Mouse (Mus musculus): ENCODE results near the gene Tdrd6. TPM values are rescaled to one million over a fixed set of nuclear protein-coding genes. Genes with fewer than 3 reads are reported as not detected.

Gene Tdrd6
- polyA plus RNA-seq, 1 experiment, result 202 TPM

DNA sequence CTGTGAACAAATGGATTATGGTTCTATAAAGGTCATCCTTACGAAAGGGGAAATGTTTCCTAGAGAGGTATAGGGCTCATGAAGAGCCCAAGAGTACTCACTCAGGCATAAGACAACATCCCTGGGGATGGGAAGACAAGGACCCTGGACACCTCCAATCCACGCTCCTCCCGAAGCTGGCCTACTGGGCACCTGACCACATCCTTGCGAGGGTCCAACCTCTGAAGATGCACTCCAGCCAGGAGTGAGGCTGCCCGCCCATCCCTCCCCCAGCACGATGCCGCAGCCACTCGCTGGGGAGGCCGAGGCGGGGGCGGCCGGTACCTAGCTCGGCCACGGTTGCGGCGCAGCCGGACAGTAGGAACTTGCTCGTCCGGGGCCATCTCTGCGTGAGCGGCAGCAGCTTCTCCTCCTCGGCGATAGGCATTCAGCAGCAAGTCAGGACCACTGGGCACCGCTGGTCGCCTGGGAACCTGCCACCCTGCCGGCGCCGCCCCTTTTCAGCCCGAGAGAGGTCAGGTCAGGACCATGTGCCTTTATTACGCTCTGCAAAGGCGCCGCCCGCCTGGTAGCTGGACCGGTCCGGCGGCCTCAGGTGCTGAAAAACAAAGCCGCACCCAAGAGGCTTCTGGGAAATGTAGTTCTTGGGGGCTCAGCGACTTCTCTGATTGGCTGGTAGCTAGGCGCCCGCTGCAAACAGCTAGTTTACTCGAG, 36.6 kb upstream of the Tdrd6 start, which contains the start of gene Slc25a27:
Slc25a27 (minus strand) TSS at position 639 of the 714 bp plus-strand sequence.
- TF ChIP-seq POLR2A (IDR thresholded peaks at IDR 0.05; ENCODE audit: control insufficient read depth, low read depth, low read length), result peak; percentile 70
- TF ChIP-seq CTCF (IDR thresholded peaks at IDR 0.05; ENCODE audit: control insufficient read depth, insufficient read depth, insufficient replicate concordance, low read depth, low read length), result no peak
- no peaks in the 10 kb centered on the region for H3K27me3 ChIP-seq (ENCODE audit: control insufficient read depth, insufficient read depth, low read length)
- peak within 1 kb of the TSS; percentile 81 for H3K27ac ChIP-seq (ENCODE audit: control insufficient read depth, insufficient read depth, low read depth, low read length)
- H3K4me1 ChIP-seq (ENCODE audit: control insufficient read depth, insufficient read depth, low read length), result peaks cover 5% of the 10 kb centered on the region
- H3K4me3 ChIP-seq (ENCODE audit: control insufficient read depth, low read depth, low read length), result peak within 1 kb of the TSS; percentile 98
- H3K36me3 ChIP-seq (ENCODE audit: control insufficient read depth, insufficient read depth, low read length), result no peaks in the 10 kb centered on the region

- H3K4me3 ChIP-seq (ENCODE audit: control insufficient read depth, low read depth, low read length), result no peak overlapping the region
- no peaks in the 10 kb centered on the region; the same call in 1 of the 2 replicates for H3K36me3 ChIP-seq (ENCODE audit: control insufficient read depth, insufficient read depth, low read length)
- no peaks in the 10 kb centered on the region for H3K27me3 ChIP-seq (ENCODE audit: control insufficient read depth, insufficient read depth, low read length)
- no peak overlapping the region for H3K27ac ChIP-seq (ENCODE audit: control insufficient read depth, insufficient read depth, low read depth, low read length)
- H3K4me1 ChIP-seq (ENCODE audit: control insufficient read depth, insufficient read depth, low read length), result no peaks in the 10 kb centered on the region
- no peak for TF ChIP-seq POLR2A (IDR thresholded peaks at IDR 0.05; ENCODE audit: control insufficient read depth, low read depth, low read length)
- no peak for TF ChIP-seq CTCF (IDR thresholded peaks at IDR 0.05; ENCODE audit: control insufficient read depth, insufficient read depth, insufficient replicate concordance, low read depth, low read length)
Observed at GRCm38 (mm10) chr17:43651314-43652046, 21.4 kb upstream of the Tdrd6 start.

DNA sequence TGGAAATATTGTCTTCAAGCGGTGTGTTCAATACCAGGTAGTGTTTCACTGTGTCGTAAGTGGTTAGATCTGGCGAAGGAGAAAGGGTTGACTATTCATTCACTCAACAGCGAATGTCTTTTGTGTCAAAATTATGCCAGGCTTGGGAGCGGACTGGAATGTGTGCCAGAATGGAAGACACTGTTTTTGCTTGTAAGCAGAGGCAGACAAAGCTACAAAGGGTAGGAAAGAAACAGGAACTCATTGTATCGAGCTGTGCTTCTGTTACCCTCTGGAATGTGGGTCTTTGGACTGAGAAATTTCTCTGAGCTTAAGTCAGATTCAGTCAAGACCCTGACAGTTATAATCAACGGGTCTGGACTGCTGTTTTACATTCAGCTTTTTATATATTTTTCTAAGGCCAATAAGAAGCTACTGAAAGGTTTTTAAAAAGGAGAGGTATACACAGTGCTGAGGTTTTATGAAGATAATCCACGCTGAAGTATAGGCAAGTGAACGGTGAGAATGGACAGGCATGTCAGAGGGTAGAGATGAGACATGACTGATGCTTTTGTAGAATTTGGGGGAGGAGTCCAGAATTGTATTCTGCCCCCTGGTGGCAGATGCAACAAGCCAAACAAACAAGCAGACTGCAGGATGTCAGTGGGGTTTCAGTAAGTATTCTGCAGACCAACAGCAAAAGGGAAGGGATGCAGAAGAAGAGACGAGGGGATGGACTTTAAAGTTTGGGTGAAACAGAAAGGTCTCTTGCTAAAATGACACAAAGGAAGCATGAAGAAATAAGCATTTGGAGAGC, 19.7 kb upstream of the Tdrd6 start:
- no peaks in the 10 kb centered on the region for H3K4me1 ChIP-seq (ENCODE audit: control insufficient read depth, insufficient read depth, low read length)
- H3K36me3 ChIP-seq (ENCODE audit: control insufficient read depth, insufficient read depth, low read length), result no peaks in the 10 kb centered on the region; the same call in 1 of the 2 replicates
- no peak overlapping the region for H3K4me3 ChIP-seq (ENCODE audit: control insufficient read depth, low read depth, low read length)
- H3K27me3 ChIP-seq (ENCODE audit: control insufficient read depth, insufficient read depth, low read length), result no peaks in the 10 kb centered on the region
- H3K27ac ChIP-seq (ENCODE audit: control insufficient read depth, insufficient read depth, low read depth, low read length), result no peak overlapping the region
- TF ChIP-seq POLR2A (IDR thresholded peaks at IDR 0.05; ENCODE audit: control insufficient read depth, low read depth, low read length), result no peak
- no peak for TF ChIP-seq CTCF (IDR thresholded peaks at IDR 0.05; ENCODE audit: control insufficient read depth, insufficient read depth, insufficient replicate concordance, low read depth, low read length)

DNA sequence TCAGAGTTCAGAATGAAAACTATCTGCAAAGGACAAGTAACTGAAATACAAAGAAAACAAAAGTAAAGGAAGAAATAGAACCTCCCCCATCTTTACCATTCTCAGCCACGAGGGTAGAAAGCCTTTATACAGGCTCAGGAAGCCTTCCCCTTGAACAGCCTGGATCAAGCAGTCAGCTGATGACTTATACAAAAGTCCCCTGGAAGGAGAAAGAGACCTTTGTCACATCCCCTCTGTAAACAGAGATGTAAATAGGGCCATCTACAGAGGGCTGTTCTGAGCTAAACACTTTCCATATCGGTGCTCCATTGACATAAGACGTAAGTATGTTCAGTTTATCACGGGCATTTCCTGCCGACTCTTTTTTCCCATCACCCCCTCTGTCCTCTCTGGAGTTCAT, 16.8 kb upstream of the Tdrd6 start:
- H3K4me1 ChIP-seq (ENCODE audit: control insufficient read depth, insufficient read depth, low read length), result no peaks in the 10 kb centered on the region
- H3K36me3 ChIP-seq (ENCODE audit: control insufficient read depth, insufficient read depth, low read length), result no peaks in the 10 kb centered on the region; the same call in 1 of the 2 replicates
- no peak for TF ChIP-seq POLR2A (IDR thresholded peaks at IDR 0.05; ENCODE audit: control insufficient read depth, low read depth, low read length)
- no peak for TF ChIP-seq CTCF (IDR thresholded peaks at IDR 0.05; ENCODE audit: control insufficient read depth, insufficient read depth, insufficient replicate concordance, low read depth, low read length)
- H3K27me3 ChIP-seq (ENCODE audit: control insufficient read depth, insufficient read depth, low read length), result no peaks in the 10 kb centered on the region
- H3K27ac ChIP-seq (ENCODE audit: control insufficient read depth, insufficient read depth, low read depth, low read length), result no peak overlapping the region
- H3K4me3 ChIP-seq (ENCODE audit: control insufficient read depth, low read depth, low read length), result no peak overlapping the region

- H3K4me1 ChIP-seq (ENCODE audit: control insufficient read depth, insufficient read depth, low read length), result no peaks in the 10 kb centered on the region
- TF ChIP-seq POLR2A (IDR thresholded peaks at IDR 0.05; ENCODE audit: control insufficient read depth, low read depth, low read length) (no peak), CTCF (IDR thresholded peaks at IDR 0.05; ENCODE audit: control insufficient read depth, insufficient read depth, insufficient replicate concordance, low read depth, low read length) (no peak)
- H3K4me3 ChIP-seq (ENCODE audit: control insufficient read depth, low read depth, low read length), result no peak overlapping the region
- H3K27ac ChIP-seq (ENCODE audit: control insufficient read depth, insufficient read depth, low read depth, low read length), result no peak overlapping the region
- no peaks in the 10 kb centered on the region; the same call in 1 of the 2 replicates for H3K36me3 ChIP-seq (ENCODE audit: control insufficient read depth, insufficient read depth, low read length)
- no peaks in the 10 kb centered on the region for H3K27me3 ChIP-seq (ENCODE audit: control insufficient read depth, insufficient read depth, low read length)
Observed at GRCm38 (mm10) chr17:43645136-43645535, 15.0 kb upstream of the Tdrd6 start.

DNA sequence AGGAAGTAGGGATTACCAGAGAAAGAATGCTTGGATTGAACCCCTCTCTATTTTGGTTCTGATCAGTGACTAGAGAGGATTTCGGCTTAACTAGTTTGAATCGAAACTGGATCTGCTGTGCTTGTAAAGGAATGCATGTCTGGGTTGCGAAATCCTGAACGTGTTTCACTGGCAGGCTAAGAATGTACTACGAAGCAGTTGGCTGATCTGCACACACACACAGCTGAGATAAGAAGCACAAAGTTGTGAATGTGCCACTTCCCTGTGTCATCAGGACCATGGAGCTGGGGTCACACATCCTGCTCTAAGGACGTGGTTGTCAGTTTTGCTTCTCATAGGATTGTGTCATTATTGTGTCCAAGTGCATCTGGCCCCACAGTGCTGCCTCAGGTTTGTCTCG, 14.3 kb upstream of the Tdrd6 start:
- no peak for TF ChIP-seq POLR2A (IDR thresholded peaks at IDR 0.05; ENCODE audit: control insufficient read depth, low read depth, low read length)
- no peaks in the 10 kb centered on the region for H3K27me3 ChIP-seq (ENCODE audit: control insufficient read depth, insufficient read depth, low read length)
- H3K4me1 ChIP-seq (ENCODE audit: control insufficient read depth, insufficient read depth, low read length), result no peaks in the 10 kb centered on the region
- H3K36me3 ChIP-seq (ENCODE audit: control insufficient read depth, insufficient read depth, low read length), result no peaks in the 10 kb centered on the region; the same call in 1 of the 2 replicates
- no peak overlapping the region for H3K27ac ChIP-seq (ENCODE audit: control insufficient read depth, insufficient read depth, low read depth, low read length)
- H3K4me3 ChIP-seq (ENCODE audit: control insufficient read depth, low read depth, low read length), result no peak overlapping the region

- Histone ChIP-seq H3K27ac (ENCODE audit: control insufficient read depth, insufficient read depth, low read depth, low read length) (no peak overlapping the region), H3K4me1 (ENCODE audit: control insufficient read depth, insufficient read depth, low read length) (no peaks in the 10 kb centered on the region), H3K27me3 (ENCODE audit: control insufficient read depth, insufficient read depth, low read length) (no peaks in the 10 kb centered on the region), H3K4me3 (ENCODE audit: control insufficient read depth, low read depth, low read length) (no peak overlapping the region), H3K36me3 (ENCODE audit: control insufficient read depth, insufficient read depth, low read length) (no peaks in the 10 kb centered on the region; the same call in 1 of the 2 replicates)
- TF ChIP-seq POLR2A (IDR thresholded peaks at IDR 0.05; ENCODE audit: control insufficient read depth, low read depth, low read length) (no peak), CTCF (IDR thresholded peaks at IDR 0.05; ENCODE audit: control insufficient read depth, insufficient read depth, insufficient replicate concordance, low read depth, low read length) (no peak)
Observed at GRCm38 (mm10) chr17:43643191-43643590, 13.1 kb upstream of the Tdrd6 start.

Data from testis, adult 2 months (tissue).